Mouse (Mus musculus): Measurements from ENCODE around the gene Irf9. TPM values are rescaled to one million over a fixed set of nuclear protein-coding genes. Genes with fewer than 3 reads are reported as not detected.

Gene Irf9
- 9.8 and 10.3 TPM in 2 replicates for polyA plus RNA-seq (2016; fragmentation: Nextera tagmentation; extraction: Ambion mirVana)

DNA sequence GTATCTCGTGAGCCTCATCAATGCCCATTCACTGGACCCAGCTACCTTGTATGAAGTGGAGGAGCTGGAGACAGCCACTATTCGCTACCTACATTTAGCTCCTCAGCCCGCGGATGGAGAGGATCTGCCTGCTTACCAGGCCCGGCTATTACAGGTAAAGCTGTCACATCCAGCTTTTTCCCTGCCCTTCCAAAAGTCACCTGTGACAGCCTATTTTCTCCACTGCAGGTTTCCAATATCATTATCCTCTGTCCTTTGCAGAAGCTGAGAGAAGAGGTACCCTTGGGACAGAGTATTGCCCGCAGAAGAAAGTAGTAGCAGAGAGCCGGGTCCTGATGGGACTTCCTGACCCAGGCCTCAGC, at the start of gene Irf9:
Gene Irf9, plus strand, starts transcription at position 301 of the 362 bp plus-strand sequence.
- peak within 1 kb of the TSS; percentile 13; the same call in 1 of the 2 replicates for H3K27ac ChIP-seq

DNA sequence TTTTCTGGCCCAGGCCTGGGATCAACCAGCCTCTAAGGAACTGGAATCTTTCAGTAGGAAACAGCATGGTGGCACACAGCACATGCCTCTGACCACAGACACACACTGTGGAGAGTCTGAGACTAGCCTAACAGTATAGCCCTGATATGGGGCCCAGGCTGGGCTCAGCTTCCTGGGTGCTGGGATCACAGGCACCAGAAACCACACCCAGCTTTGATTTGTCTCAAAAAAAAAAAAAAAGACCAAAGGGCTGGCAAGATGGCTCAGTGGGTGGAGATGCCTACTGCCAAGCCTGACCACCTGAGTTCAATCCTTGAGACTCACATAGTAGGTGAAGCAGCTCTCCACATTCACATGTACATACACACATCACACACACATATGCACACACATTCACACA, 48.7 kb upstream of the Irf9 start:
- Histone ChIP-seq H3K9ac (no peak overlapping the region), H3K4me1 (peaks cover 5% of the 10 kb centered on the region; the same call in 1 of the 2 replicates), H3K36me3 (replicated peaks) (no peaks in the 10 kb centered on the region), H3K27me3 (no peaks in the 10 kb centered on the region), H3K27ac (no peak overlapping the region), H3K4me3 (replicated peaks) (no peak overlapping the region), H3K9me3 (no peaks in the 10 kb centered on the region), H3K4me2 (no peak overlapping the region)
- no peak for ATAC-seq (ENCODE audit: low FRiP score)

More for the DNA sequence above, at the start of gene Irf9:
- Histone ChIP-seq H3K27me3 (no peaks in the 10 kb centered on the region), H3K4me1 (peaks cover 12% of the 10 kb centered on the region), H3K36me3 (replicated peaks) (peaks cover 84% of the 10 kb centered on the region), H3K9me3 (no peaks in the 10 kb centered on the region), H3K9ac (peak within 1 kb of the TSS; percentile 33; the same call in 1 of the 2 replicates), H3K4me2 (peak within 1 kb of the TSS; percentile 45), H3K4me3 (replicated peaks) (peak within 1 kb of the TSS; percentile 26)
- ATAC-seq (ENCODE audit: low FRiP score) = no peak
- 88% methylated on average over 7 of the region's 7 CpGs for WGBS

DNA sequence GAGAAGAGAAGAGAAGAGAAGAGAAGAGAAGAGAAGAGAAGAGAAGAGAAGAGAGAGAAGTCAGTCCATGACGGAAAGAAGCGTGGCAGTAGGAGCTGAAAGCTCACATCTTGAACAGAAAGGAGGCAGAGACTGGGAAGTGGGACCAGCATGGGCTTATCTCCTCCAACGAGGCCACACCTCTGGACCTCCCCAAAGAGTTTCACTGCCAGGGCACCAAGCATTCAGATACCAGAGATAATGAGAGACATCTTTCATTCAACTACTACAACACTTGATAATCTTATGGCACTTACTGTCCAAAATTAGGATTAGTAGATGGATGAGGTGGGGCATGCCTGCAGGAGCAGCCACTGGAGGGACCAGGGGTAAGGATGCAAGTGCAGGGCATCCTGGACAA, 47.6 kb upstream of the Irf9 start:
- Histone ChIP-seq H3K9ac (no peak overlapping the region), H3K4me1 (peaks cover 5% of the 10 kb centered on the region; the same call in 1 of the 2 replicates), H3K9me3 (no peaks in the 10 kb centered on the region), H3K4me3 (replicated peaks) (no peak overlapping the region), H3K27ac (no peak overlapping the region), H3K36me3 (replicated peaks) (no peaks in the 10 kb centered on the region), H3K4me2 (no peak overlapping the region), H3K27me3 (no peaks in the 10 kb centered on the region)
- 75% methylated on average over 3 of the region's 3 CpGs for WGBS
- ATAC-seq (ENCODE audit: low FRiP score) = no peak

DNA sequence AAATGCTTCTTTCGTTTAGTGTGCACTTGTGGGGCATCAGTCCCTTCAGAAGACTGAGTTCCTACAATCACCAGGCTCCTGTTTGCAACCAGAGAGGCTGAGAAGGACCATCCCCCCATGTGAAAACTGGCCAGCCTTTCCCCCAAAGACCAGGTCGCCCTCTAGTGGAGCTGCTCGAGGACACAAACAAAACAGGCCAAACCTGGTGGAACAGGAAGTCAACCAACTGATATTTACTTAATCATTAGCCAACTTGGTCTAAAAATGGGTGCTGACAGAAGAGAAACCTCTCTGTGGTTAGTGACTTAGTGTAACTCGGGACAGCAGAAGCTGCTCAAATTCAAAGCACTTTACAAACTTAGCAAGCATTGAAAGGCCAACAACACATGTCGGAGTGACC, 46.4 kb upstream of the Irf9 start:
- no peak overlapping the region for H3K4me2 ChIP-seq
- H3K27ac ChIP-seq = no peak overlapping the region
- no peak overlapping the region for H3K4me3 ChIP-seq (replicated peaks)
- H3K27me3 ChIP-seq = no peaks in the 10 kb centered on the region
- 30% methylated on average over 5 of the region's 5 CpGs for WGBS
- no peaks in the 10 kb centered on the region for H3K36me3 ChIP-seq (replicated peaks)
- no peaks in the 10 kb centered on the region for H3K9me3 ChIP-seq
- no peak overlapping the region for H3K9ac ChIP-seq
- H3K4me1 ChIP-seq = peaks cover 16% of the 10 kb centered on the region
- no peak for ATAC-seq (ENCODE audit: low FRiP score)

DNA sequence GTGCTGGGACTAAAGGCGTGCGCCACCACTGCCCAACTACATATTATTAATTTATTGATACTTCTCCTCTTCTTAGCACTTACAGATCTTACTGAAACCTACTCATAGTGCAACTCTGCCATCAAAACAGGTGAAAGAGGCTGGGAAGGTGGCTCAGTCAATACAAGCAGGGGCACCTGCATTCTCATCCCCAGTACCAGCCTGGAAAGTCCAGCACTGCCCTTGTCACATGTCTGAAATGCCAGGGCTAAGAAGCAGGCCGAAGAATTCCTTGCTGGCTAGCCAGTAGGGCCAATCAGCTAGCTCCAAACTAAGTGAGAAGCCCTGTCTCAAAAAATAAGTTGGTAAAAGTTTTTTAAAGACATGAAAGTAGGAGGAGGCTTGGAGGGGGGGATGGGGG, 45.8 kb upstream of the Irf9 start:
- ATAC-seq (ENCODE audit: low FRiP score) = no peak
- no peaks in the 10 kb centered on the region for H3K27me3 ChIP-seq
- H3K4me1 ChIP-seq = peaks cover 18% of the 10 kb centered on the region
- no peaks in the 10 kb centered on the region for H3K36me3 ChIP-seq (replicated peaks)
- H3K4me3 ChIP-seq (replicated peaks) = no peak overlapping the region
- no peaks in the 10 kb centered on the region for H3K9me3 ChIP-seq
- H3K4me2 ChIP-seq = no peak overlapping the region
- 87% methylated on average over 3 of the region's 3 CpGs for WGBS
- H3K9ac ChIP-seq = no peak overlapping the region
- no peak overlapping the region for H3K27ac ChIP-seq

DNA sequence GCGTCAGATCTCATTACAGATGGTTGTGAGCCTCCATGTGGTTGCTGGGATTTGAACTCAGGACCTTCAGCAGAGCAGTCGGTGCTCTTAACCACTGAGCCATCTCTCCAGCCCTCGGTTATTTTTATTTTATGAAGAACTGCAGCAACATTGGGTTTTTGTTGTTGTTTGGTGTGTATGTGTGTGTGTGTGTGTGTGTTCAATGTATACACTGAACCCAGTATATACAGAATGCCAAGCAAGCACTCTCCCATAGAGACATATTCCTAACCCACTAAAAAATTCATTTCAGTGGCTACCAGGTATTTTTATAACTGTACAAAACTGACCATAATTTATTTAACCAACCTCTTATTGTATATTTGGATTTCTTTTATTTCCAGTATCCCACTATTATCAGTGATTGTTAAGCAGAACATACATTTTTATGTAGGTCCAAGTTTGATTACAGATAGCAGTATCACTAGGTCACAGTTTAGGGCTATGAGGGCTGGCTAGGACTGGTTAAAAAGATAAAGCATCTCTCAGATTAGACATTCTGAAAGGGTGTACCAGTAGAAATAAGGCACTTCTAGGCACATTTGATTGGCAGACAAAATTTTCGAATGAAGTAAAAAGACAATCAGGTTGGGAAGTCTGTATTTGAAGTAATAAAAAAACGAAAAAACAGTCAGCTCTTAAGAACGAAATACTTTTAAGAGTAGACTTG, 44.5 kb upstream of the Irf9 start:
- H3K9ac ChIP-seq = peak overlapping the region; percentile 71; the same call in 1 of the 2 replicates
- H3K36me3 ChIP-seq (replicated peaks) = peaks cover 6% of the 10 kb centered on the region
- ATAC-seq (ENCODE audit: low FRiP score) = no peak
- H3K9me3 ChIP-seq = no peaks in the 10 kb centered on the region
- peak overlapping the region; percentile 81 for H3K4me2 ChIP-seq
- H3K4me3 ChIP-seq (replicated peaks) = peak overlapping the region; percentile 69
- no peaks in the 10 kb centered on the region for H3K27me3 ChIP-seq
- 56% methylated on average over 6 of the region's 6 CpGs for WGBS
- no peak overlapping the region for H3K27ac ChIP-seq
- peaks cover 18% of the 10 kb centered on the region for H3K4me1 ChIP-seq

DNA sequence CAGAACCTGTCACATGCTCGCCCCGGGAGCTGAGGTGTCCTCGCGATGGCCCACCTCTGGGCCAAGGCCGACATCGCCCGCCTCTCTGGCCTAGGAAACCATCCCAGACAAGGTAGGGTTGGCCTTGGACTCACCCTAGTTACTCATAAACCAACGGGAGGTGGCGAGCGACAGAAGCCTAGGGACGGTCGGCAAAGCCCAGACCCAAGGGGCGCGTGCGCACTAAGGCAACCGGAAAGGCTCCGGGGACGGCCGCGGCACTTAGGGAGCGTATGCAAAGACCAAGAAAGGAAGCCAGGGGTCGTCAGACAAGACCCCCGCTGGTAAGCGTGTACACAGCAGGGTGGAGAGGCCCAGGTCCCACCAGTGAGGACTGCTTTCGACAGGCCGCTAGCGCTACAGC, 43.6 kb upstream of the Irf9 start, which contains the start of gene Dcaf11:
Gene Dcaf11, plus strand, starts transcription at position 208 of the 403 bp plus-strand sequence.
- H3K9me3 ChIP-seq = no peaks in the 10 kb centered on the region
- peak within 1 kb of the TSS; percentile 98 for H3K27ac ChIP-seq
- H3K27me3 ChIP-seq = no peaks in the 10 kb centered on the region
- peak; percentile 84 for ATAC-seq (ENCODE audit: low FRiP score)
- H3K9ac ChIP-seq = peak within 1 kb of the TSS; percentile 71
- H3K36me3 ChIP-seq (replicated peaks) = peaks cover 15% of the 10 kb centered on the region
- peak within 1 kb of the TSS; percentile 81 for H3K4me2 ChIP-seq
- H3K4me1 ChIP-seq = peaks cover 18% of the 10 kb centered on the region
- WGBS = under 1% methylated on average over 27 of the region's 27 CpGs
- peak within 1 kb of the TSS; percentile 69 for H3K4me3 ChIP-seq (replicated peaks)

DNA sequence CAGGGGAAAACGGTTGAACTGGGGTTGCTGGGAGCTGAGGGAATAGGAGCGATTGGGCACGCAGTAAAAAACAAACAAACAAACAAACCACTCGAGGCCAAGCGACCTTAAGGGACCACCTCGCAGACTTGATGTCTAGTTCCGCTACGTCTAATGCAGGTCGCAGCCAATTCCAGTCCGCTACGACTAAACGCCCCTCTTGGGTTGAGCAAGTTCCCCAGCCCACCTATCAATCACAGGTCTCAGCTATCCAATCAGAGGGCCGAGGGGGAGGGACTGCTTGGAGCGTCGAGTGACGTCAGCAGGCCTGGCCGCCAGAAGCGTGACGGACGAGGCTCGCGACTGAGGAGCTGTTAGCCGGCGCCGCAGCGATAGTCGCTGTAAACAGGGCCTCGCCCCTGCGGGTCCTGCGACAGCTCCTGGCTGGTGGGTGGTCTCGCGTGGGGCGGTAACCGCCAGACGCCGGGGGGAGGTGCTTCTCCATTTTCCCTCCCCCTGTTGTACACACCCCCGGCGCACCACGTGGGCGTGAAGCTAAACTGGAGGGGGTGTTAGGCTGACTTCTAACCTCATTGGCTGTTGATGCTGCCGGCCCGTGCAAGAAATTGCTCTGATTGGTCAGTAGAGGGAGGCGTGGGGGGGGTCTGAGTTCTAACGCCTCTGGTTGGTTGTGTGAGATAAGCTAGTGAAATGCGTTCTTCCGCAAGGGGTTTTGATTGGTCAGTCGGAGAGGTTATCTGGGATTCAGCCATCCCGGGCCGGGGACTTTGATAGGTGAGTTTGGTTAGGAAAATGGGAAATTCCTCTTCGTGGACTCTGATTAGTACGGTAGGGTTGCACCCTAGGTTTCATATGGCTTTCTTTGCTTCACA, 42.9 kb upstream of the Irf9 start, which contains the start of gene A730061H03Rik:
Gene A730061H03Rik, minus strand, starts transcription at position 205 of the 872 bp plus-strand sequence.
- WGBS = under 1% methylated on average over 51 of the region's 51 CpGs
- peak; percentile 97 for ATAC-seq (ENCODE audit: low FRiP score)
- Histone ChIP-seq H3K9ac (peak within 1 kb of the TSS; percentile 71), H3K4me1 (peaks cover 18% of the 10 kb centered on the region), H3K36me3 (replicated peaks) (peaks cover 21% of the 10 kb centered on the region), H3K27ac (peak within 1 kb of the TSS; percentile 98), H3K4me3 (replicated peaks) (peak within 1 kb of the TSS; percentile 69), H3K27me3 (no peaks in the 10 kb centered on the region), H3K9me3 (no peaks in the 10 kb centered on the region), H3K4me2 (peak within 1 kb of the TSS; percentile 81)

DNA sequence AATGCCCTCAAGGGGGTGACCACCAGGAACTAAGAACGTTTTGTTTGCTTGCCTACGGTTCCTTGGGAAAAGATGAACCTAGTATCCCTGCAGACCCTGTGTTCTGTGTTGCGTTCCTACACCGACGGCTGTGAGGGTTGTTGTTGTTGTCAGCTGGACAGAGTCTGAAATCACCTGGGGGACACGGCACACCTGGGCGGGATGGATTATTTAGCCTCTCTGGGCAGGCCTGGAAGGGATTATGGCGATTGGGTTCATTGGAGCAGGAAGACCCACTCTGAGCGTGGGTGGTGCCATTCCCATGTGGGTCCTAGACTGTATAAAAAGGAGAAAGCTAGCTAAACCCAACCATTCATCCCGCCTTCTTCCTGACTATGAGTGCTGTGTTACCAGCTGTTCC, 41.5 kb upstream of the Irf9 start:
- H3K4me2 ChIP-seq = no peak overlapping the region

DNA sequence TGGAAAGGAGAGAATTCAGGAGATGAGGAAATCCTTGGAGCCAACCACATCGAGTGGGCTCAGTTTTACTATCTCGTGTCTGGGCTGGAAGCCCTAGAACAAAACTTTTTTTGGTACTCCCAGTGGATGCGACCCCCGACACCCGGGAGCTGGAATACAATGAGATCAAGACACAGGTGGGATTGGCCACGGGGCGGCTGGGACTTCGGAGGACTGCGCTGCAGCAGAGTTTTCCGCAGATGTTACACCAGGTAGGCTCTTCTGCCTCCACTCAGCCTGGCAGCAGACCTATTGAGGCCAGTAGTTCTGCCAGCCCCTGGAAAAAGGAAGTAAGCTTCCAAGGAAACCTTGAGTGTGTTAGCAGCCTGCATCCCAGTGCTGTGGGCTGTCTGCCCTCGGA, 40.1 kb upstream of the Irf9 start:
- WGBS = 88% methylated on average over 11 of the region's 11 CpGs
- no peak overlapping the region for H3K4me3 ChIP-seq (replicated peaks)
- H3K4me1 ChIP-seq = peaks cover 17% of the 10 kb centered on the region
- no peaks in the 10 kb centered on the region for H3K27me3 ChIP-seq
- H3K36me3 ChIP-seq (replicated peaks) = peaks cover 49% of the 10 kb centered on the region
- no peak overlapping the region for H3K9ac ChIP-seq
- H3K27ac ChIP-seq = no peak overlapping the region
- H3K9me3 ChIP-seq = no peaks in the 10 kb centered on the region
- H3K4me2 ChIP-seq = no peak overlapping the region
- ATAC-seq (ENCODE audit: low FRiP score) = no peak

More for the DNA sequence above, 41.5 kb upstream of the Irf9 start:
- no peak for ATAC-seq (ENCODE audit: low FRiP score)
- WGBS = 85% methylated on average over 10 of the region's 10 CpGs
- Histone ChIP-seq H3K4me3 (replicated peaks) (no peak overlapping the region), H3K27ac (no peak overlapping the region), H3K9ac (no peak overlapping the region), H3K27me3 (no peaks in the 10 kb centered on the region), H3K4me1 (peaks cover 17% of the 10 kb centered on the region), H3K9me3 (no peaks in the 10 kb centered on the region), H3K36me3 (replicated peaks) (peaks cover 35% of the 10 kb centered on the region)

DNA sequence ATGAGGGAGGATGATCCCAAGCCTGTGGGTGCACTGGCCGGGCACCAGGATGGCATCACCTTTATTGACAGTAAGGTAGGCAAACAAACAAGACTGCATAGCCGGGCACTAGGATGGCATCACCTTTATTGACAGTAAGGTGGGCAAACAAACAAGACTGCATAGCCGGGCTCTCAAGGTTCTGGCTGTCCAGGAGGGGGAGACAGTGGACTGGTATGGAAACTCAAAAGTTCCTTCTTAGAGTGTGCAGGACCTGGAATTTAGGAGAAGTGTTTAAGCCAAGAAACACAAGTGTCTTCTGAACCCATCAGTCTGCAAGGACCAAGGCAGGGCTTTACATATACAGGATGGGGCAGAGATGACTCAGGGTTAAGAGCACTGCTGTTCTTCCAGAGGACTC, 37.6 kb upstream of the Irf9 start:
- no peaks in the 10 kb centered on the region for H3K27me3 ChIP-seq
- H3K36me3 ChIP-seq (replicated peaks) = peaks cover 62% of the 10 kb centered on the region
- H3K27ac ChIP-seq = no peak overlapping the region
- H3K4me2 ChIP-seq = no peak overlapping the region
- WGBS = 81% methylated on average over 3 of the region's 3 CpGs
- no peak for ATAC-seq (ENCODE audit: low FRiP score)
- H3K4me1 ChIP-seq = peaks cover 14% of the 10 kb centered on the region
- no peaks in the 10 kb centered on the region for H3K9me3 ChIP-seq
- H3K9ac ChIP-seq = no peak overlapping the region
- no peak overlapping the region for H3K4me3 ChIP-seq (replicated peaks)

DNA sequence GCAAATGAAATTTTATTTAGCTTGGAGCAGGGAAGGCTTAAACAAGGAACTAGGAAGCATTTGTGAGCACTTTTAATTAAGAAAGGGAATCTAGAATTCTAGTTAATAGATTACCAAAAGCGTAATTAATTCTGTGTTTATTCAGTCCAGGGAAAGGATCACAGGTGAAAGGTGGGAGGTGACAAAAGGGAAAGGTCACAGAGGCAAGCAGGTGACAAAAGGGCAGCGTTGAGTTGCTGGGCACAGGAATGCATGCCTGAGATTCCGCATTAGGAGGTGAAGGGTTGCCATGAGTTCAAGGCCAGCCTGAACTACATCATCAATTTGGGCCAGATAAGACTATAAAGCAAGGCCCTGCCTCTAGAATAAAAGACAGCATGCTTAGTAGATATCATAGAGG, 35.9 kb upstream of the Irf9 start:
- Histone ChIP-seq H3K9me3 (no peaks in the 10 kb centered on the region), H3K4me2 (no peak overlapping the region), H3K27me3 (no peaks in the 10 kb centered on the region), H3K27ac (no peak overlapping the region), H3K4me3 (replicated peaks) (no peak overlapping the region), H3K9ac (no peak overlapping the region), H3K4me1 (no peaks in the 10 kb centered on the region), H3K36me3 (replicated peaks) (peaks cover 62% of the 10 kb centered on the region)
- no peak for ATAC-seq (ENCODE audit: low FRiP score)
- 91% methylated on average over 3 of the region's 3 CpGs for WGBS

Measured in forebrain, embryonic 12.5 days (tissue).